Mouse (Mus musculus) intestine, embryonic 14.5 days (tissue): Measurements from ENCODE around the gene Antxrl. TPM values are rescaled to one million over a fixed set of nuclear protein-coding genes. Genes with fewer than 3 reads are reported as not detected.
A peak's percentile ranks its signal among the peaks of the same experiment; 100 is the strongest.

ENCODE experiments used
- ATAC-seq: fragments of 200-750 bp; cut with Nextera tagmentation; replicated peaks from 2 replicates; pipeline ENCODE4 v1.8.0; 2017; ENCODE audit warnings: low read depth, moderate number of reproducible peaks, moderate TSS enrichment, moderate library complexity; ENCODE audit not compliant: low FRiP score, low TSS enrichment
- DNase-seq: peaks from one replicate; pipeline ENCODE4 v3.0.0-alpha.2; 2018; ENCODE audit warnings: low spot score
- H3K27ac ChIP-seq: fragments of 300-500 bp; sonication (generic); 2 replicates; pipeline ENCODE4 v1.5.1; 2014; ENCODE audit warnings: low read depth, mild to moderate bottlenecking, control low read depth
- H3K27me3 ChIP-seq: fragments of 300-500 bp; sonication (generic); replicated peaks from 2 replicates; pipeline ENCODE4 v1.6.1; 2014; ENCODE audit warnings: low read length, control low read depth; ENCODE audit not compliant: control insufficient read depth, insufficient read depth
- H3K36me3 ChIP-seq: fragments of 300-500 bp; sonication (generic); 2 replicates; pipeline ENCODE4 v1.6.1; 2014; ENCODE audit warnings: low read length, control low read depth; ENCODE audit not compliant: control insufficient read depth, insufficient read depth
- H3K4me1 ChIP-seq: fragments of 300-500 bp; sonication (generic); replicated peaks from 2 replicates; pipeline ENCODE4 v1.6.1; 2014; ENCODE audit warnings: low read length, control low read depth, mixed read lengths; ENCODE audit not compliant: control insufficient read depth, insufficient read depth
- H3K4me2 ChIP-seq: fragments of 300-500 bp; sonication (generic); 2 replicates; pipeline ENCODE4 v1.6.1; 2014; ENCODE audit warnings: low read length
- H3K4me3 ChIP-seq: fragments of 300-500 bp; sonication (generic); 2 replicates; pipeline ENCODE4 v1.5.1; 2014; ENCODE audit warnings: low read depth, low read length, control low read depth, mixed read lengths
- H3K9ac ChIP-seq: fragments of 300-500 bp; sonication (generic); 2 replicates; pipeline ENCODE4 v1.6.1; 2014; ENCODE audit warnings: mild to moderate bottlenecking, low read length
- H3K9me3 ChIP-seq: fragments of 300-500 bp; sonication (generic); 2 replicates; pipeline ENCODE4 v1.6.1; 2016; ENCODE audit warnings: low read length, control low read depth; ENCODE audit not compliant: control insufficient read depth
- WGBS: fragments of 180-500 bp; shearing (Covaris S2); extraction: QIAGEN DNeasy Blood & Tissue Kit; methylation state at CpG from one replicate; pipeline ENCODE4 v1.1.7; 2014; 5-methylcytosine and 5-hydroxymethylcytosine counted together
- polyA plus RNA-seq: library from polyadenylated mRNA; unstranded; fragments of >200 nt; fragmentation: Nextera tagmentation; extraction: Ambion mirVana; gene quantifications from 2 replicates; pipeline ENCODE4 v1.2.1, GENCODE M21; 2014

Gene Antxrl
- polyA plus RNA-seq, 1 experiment from 2014 or later, result not detected

DNA sequence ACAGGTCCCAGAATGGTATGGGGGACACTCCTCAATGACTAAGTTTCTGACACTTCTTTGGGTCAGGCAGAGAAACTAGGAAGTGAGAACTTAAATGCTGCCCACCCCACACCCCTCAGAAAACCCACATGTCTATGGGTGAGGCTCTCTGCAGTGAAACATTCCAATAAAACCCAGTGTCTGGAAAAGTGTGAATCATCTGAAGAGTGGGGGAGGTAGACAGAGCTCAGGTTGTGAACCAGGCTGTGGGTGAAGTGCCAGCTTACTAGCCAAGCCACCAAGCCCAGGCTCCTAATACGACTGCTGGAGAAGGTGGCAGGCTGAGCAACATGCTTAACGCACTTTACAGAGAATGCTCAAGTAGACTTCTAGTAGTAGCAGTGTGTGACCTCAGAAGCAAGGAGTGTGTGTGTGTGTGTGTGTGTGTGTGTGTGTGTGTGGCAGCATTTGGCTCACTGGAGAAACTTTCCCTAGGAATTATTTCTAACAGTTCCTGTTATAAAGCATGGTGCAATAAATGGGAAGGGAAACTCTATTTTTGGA is 35.4 kb downstream of the Antxrl start:
- WGBS, result 73% methylated on average over 2 of the region's 2 CpGs
- ATAC-seq, result no peak
- no peaks in the 10 kb centered on the region for H3K27me3 ChIP-seq
- no peak overlapping the region for H3K4me3 ChIP-seq
- no peak overlapping the region for H3K9ac ChIP-seq
- H3K27ac ChIP-seq, result no peak overlapping the region
- no peaks in the 10 kb centered on the region for H3K9me3 ChIP-seq
- no peak for DNase-seq
- H3K4me2 ChIP-seq, result no peak overlapping the region
- H3K36me3 ChIP-seq, result no peaks in the 10 kb centered on the region
- H3K4me1 ChIP-seq, result no peaks in the 10 kb centered on the region

DNA sequence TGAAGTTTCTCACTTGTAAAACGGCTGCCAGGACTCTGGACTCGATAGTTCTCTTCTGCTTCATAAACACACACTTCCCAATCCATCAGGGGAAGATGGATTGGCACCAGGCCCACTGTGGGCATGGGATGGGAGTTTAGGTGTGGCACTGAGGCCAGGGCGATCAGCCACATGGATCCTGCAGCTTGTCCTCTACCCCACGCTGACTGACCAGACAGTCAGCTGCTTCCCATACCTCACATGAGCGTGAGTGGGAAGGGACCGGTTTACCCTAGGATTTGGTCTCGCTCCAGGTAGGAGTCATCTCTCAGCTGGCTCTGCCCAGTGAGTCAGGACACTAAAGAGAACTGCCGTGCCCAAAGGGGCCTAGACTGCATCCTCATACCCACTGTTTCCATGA is 37.3 kb downstream of the Antxrl start:
- H3K9me3 ChIP-seq, result no peaks in the 10 kb centered on the region
- no peak overlapping the region for H3K27ac ChIP-seq
- H3K9ac ChIP-seq, result no peak overlapping the region
- WGBS, result 80% methylated on average over 8 of the region's 8 CpGs
- H3K4me3 ChIP-seq, result no peak overlapping the region
- no peak overlapping the region for H3K4me2 ChIP-seq
- no peaks in the 10 kb centered on the region for H3K36me3 ChIP-seq
- H3K4me1 ChIP-seq, result no peaks in the 10 kb centered on the region
- no peak for DNase-seq
- no peak for ATAC-seq
- no peaks in the 10 kb centered on the region for H3K27me3 ChIP-seq

GRCm38 (mm10) chr14:34091475-34091874 is 39.0 kb downstream of the Antxrl start:
- 83% methylated on average over 5 of the region's 5 CpGs for WGBS
- H3K27me3 ChIP-seq, result no peaks in the 10 kb centered on the region
- H3K36me3 ChIP-seq, result no peaks in the 10 kb centered on the region
- no peak overlapping the region for H3K27ac ChIP-seq
- H3K9ac ChIP-seq, result no peak overlapping the region
- DNase-seq (no peak), ATAC-seq (no peak)
- H3K9me3 ChIP-seq, result no peaks in the 10 kb centered on the region
- H3K4me2 ChIP-seq, result no peak overlapping the region
- no peaks in the 10 kb centered on the region for H3K4me1 ChIP-seq
- H3K4me3 ChIP-seq, result no peak overlapping the region

DNA sequence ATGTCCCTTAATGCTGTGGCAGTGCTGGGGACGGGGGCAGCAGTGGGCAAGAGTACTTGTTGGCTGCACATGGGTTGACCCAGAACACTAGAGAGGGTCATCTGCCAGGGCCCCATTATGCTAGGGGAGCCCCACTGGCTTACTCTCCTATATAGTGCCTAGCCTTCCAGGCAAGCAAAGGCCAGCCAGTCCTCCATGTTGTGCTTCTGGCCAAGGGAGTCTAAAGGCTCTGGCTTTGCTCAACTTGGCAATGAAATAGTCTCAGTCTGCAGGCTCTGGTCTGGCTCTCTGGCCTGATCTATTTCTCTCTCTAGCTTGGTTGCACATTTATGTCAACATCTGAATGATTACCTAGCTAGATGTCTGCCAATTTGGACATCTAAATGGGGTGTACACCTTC is 40.3 kb downstream of the Antxrl start:
- no peak overlapping the region for H3K4me3 ChIP-seq
- 77% methylated on average over 1 of the region's 1 CpGs for WGBS
- H3K27me3 ChIP-seq, result no peaks in the 10 kb centered on the region
- no peak overlapping the region for H3K4me2 ChIP-seq
- no peak overlapping the region for H3K9ac ChIP-seq
- H3K36me3 ChIP-seq, result no peaks in the 10 kb centered on the region
- H3K27ac ChIP-seq, result no peak overlapping the region
- DNase-seq (no peak), ATAC-seq (no peak)
- no peaks in the 10 kb centered on the region for H3K9me3 ChIP-seq
- H3K4me1 ChIP-seq, result no peaks in the 10 kb centered on the region

DNA sequence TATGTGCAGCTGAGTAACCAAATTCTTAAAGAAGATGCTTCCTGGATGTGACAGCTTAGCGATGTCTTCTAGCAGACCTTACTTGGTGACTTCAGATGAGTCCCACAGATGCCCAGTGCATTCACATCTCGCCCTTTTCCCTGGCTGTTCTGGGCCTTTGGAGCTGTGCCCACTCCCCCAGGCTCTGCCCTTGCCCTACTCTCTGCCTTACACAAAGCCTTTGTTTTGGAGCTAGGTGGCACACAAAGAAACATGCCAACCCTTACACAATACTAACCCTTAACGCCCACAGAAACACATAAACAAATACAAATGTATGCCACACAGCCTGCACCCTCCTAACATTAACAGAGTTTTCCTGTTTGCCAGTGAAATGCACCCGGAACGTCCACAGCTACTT is 43.7 kb downstream of the Antxrl start:
- H3K4me1 ChIP-seq, result no peaks in the 10 kb centered on the region
- no peak overlapping the region for H3K4me3 ChIP-seq
- H3K4me2 ChIP-seq, result no peak overlapping the region
- no peak overlapping the region for H3K9ac ChIP-seq
- 80% methylated on average over 5 of the region's 5 CpGs for WGBS
- H3K9me3 ChIP-seq, result no peaks in the 10 kb centered on the region
- H3K27me3 ChIP-seq, result no peaks in the 10 kb centered on the region
- H3K27ac ChIP-seq, result no peak overlapping the region
- no peaks in the 10 kb centered on the region for H3K36me3 ChIP-seq
- ATAC-seq (no peak), DNase-seq (no peak)

DNA sequence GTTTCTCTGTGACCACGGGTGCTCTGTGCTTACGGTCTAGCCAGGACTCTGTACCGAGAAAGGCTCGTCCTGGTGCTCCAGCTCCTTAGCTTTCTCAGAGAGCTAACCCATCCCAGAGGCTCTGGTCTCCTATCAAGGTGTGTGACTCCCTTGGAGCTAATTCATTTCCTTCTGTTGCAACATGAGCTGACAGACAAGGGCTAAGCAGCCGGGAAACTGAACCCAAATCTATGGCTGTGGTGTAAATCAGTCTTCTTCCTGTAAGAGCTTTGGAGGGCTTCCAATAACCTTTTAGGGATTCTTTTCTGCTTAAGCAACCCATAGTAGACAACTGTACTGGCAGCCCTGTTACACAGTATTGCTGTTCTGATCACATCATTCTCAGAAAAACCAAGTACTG is 50.1 kb downstream of the Antxrl start, which contains the start of gene A630023A22Rik:
TSS of gene A630023A22Rik (minus strand) at position 154 of the 400 bp plus-strand sequence.
- no peak within 1 kb of the TSS for H3K4me2 ChIP-seq
- ATAC-seq (no peak), DNase-seq (peak; percentile 41)
- no peaks in the 10 kb centered on the region for H3K27me3 ChIP-seq
- no peaks in the 10 kb centered on the region for H3K4me1 ChIP-seq
- no peak within 1 kb of the TSS for H3K9ac ChIP-seq
- no peak within 1 kb of the TSS for H3K27ac ChIP-seq
- 66% methylated on average over 5 of the region's 5 CpGs for WGBS
- no peak within 1 kb of the TSS for H3K4me3 ChIP-seq
- no peaks in the 10 kb centered on the region for H3K9me3 ChIP-seq
- no peaks in the 10 kb centered on the region for H3K36me3 ChIP-seq

DNA sequence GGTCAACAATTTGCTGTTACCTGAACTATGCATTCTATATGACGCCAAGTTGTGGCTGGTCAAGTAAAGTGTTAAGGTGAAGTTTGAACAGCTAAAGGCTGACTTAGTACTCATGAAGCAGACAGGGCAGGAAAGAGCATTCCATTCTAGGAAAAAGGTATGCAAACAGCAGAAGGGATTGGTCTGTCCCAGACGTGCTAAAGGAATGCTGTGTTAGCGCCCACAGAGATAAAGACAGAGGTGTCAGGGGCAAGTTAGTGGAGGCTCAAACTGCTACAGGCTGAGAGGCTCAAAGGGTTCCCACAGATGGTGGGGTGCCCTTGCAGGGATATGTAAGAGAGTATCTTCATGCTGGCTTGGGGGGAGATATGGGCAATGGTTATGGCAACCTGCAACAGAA is 51.3 kb downstream of the Antxrl start:
- Histone ChIP-seq H3K27ac (no peak overlapping the region), H3K9ac (no peak overlapping the region), H3K4me1 (no peaks in the 10 kb centered on the region), H3K36me3 (no peaks in the 10 kb centered on the region), H3K9me3 (no peaks in the 10 kb centered on the region), H3K27me3 (no peaks in the 10 kb centered on the region), H3K4me2 (no peak overlapping the region), H3K4me3 (no peak overlapping the region)
- no peak for ATAC-seq
- WGBS, result 67% methylated on average over 3 of the region's 3 CpGs
- DNase-seq, result peak; percentile 52

DNA sequence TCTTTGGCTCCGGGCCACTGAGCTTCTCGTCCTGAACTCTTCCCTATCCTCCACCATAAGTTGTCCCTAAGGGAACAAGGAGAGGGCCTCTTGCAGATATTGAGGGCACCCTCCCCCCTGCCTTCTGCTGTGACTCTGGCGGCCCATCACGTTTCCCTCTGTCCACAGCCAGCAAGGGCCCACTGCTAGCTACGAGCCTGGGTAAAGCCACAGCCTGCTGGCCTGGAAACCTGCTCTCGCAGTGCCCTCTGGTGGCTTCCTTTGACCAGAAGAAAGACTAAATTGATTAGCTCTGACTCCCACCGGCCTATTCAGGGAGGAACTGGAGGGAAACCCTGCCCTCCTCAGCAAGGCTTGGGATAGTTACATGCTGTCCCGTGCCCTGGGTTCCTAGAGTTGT is 52.4 kb downstream of the Antxrl start:
- Histone ChIP-seq H3K27me3 (no peaks in the 10 kb centered on the region), H3K36me3 (no peaks in the 10 kb centered on the region), H3K4me2 (no peak overlapping the region), H3K4me3 (no peak overlapping the region), H3K4me1 (no peaks in the 10 kb centered on the region), H3K9ac (no peak overlapping the region), H3K9me3 (no peaks in the 10 kb centered on the region), H3K27ac (no peak overlapping the region)
- ATAC-seq, result peak; percentile 40; the same call in 1 of the 2 replicates
- 28% methylated on average over 8 of the region's 8 CpGs for WGBS
- peak; percentile 81 for DNase-seq

DNA sequence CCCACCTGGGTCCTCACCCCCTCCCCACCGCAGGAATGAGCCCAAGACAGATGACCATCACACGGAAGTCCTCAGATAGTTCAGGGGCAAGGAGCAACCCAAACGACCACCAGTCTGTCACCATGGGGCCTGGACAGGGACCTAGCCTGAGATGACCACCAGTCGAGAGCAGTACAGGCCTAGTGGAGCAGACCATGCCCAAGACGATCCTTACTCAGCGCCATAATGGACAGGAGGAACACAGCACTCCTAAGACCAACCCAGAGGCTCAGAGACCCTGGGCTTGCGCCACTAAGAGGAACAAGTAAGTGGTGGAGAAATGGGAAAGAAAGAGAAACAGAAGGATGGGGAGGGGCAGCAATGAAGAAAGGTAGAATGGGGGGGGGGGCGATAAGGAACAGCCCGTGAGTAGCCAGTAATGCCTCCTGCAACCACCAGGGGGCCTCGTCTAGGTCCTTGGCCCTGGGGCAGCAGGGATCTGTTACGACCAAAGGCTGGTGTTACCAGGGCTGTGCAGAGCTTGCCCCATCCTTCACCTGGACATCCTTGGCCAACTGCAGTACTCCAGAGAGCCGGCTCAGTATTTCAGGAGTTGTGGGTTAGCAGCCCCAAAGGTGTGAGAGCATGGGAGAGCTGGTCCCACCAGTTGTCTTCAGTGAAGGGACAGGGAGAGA is 54.0 kb downstream of the Antxrl start:
- DNase-seq (peak; percentile 55), ATAC-seq (no peak)
- H3K4me3 ChIP-seq, result no peak overlapping the region
- no peaks in the 10 kb centered on the region for H3K36me3 ChIP-seq
- no peaks in the 10 kb centered on the region for H3K9me3 ChIP-seq
- WGBS, result 60% methylated on average over 12 of the region's 12 CpGs
- no peaks in the 10 kb centered on the region for H3K4me1 ChIP-seq
- H3K9ac ChIP-seq, result no peak overlapping the region
- no peak overlapping the region for H3K27ac ChIP-seq
- no peak overlapping the region for H3K4me2 ChIP-seq
- no peaks in the 10 kb centered on the region for H3K27me3 ChIP-seq
